ENCODE assay signal across 9 mouse cellular contexts in the genomic region with DNA sequence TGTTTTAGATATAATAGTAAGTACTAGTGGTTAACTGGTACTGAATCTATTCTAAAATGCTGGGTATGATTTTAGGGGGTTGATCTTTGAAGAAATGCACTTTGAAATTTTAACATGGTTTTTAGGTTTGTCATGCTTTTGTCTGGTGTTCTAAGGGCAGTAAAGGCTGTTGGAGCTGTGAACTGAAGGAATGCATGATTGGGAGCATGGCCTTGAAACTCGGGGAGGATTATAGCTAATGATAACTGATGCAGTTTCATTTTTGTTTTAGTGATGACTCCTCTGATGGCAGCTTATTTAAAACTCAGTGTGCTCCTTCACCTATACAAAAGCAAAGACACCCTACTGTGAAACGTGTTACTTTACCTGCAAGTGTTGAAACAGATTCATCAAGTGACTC. TPM values are rescaled to one million over a fixed set of nuclear protein-coding genes. Genes with fewer than 3 reads are reported as not detected.
DNase-seq lines count a peak whose midpoint lies in the region; ATAC-seq and TF ChIP-seq lines count a peak whose summit lies in the region.
"Had no signal": no experiment of that assay in that cellular context is flagged by ENCODE, and none has a peak within 500 bp of the region (broad histone marks: within the 10 kb centered on the region; RNA-seq: fewer than 3 reads in every experiment).

No protein-coding gene starts in this region.

- H3K4me2 ChIP-seq in heart, embryonic 15.5 days: peak overlapping the region; percentile 75
- H3K4me2 ChIP-seq in midbrain, embryonic 11.5 days: peak overlapping the region; percentile 11; the same call in 1 of the 2 replicates
- H3K4me2 ChIP-seq in midbrain, postnatal 0 days (ENCODE audit: low read depth, low read length, poor library complexity, severe bottlenecking): no peak overlapping the region
- H3K4me2 ChIP-seq in limb, embryonic 11.5 days (ENCODE audit: low read depth, severe bottlenecking): peak overlapping the region; percentile 68; the same call in 1 of the 2 replicates

- H3K4me3 ChIP-seq in heart, embryonic 15.5 days: no peak overlapping the region
- no peak overlapping the region for H3K4me3 ChIP-seq in midbrain, embryonic 11.5 days (ENCODE audit: low read depth, low read length)
- no peak overlapping the region for H3K4me3 ChIP-seq in midbrain, postnatal 0 days (ENCODE audit: low read depth, low read length)
- no peak overlapping the region for H3K4me3 ChIP-seq in limb, embryonic 11.5 days (ENCODE audit: low read depth, low read length)

- no peaks in the 10 kb centered on the region for H3K27me3 ChIP-seq in heart, embryonic 15.5 days
- no peaks in the 10 kb centered on the region for H3K27me3 ChIP-seq in midbrain, embryonic 11.5 days (ENCODE audit: control insufficient read depth, insufficient read depth, low read length)
- H3K27me3 ChIP-seq in midbrain, postnatal 0 days (ENCODE audit: insufficient read depth, low read length): no peaks in the 10 kb centered on the region
- H3K27me3 ChIP-seq in limb, embryonic 11.5 days (ENCODE audit: control insufficient read depth, insufficient read depth, low read length): no peaks in the 10 kb centered on the region

- no peak overlapping the region for H3K9ac ChIP-seq in heart, embryonic 15.5 days
- no peak overlapping the region for H3K9ac ChIP-seq in midbrain, embryonic 11.5 days (ENCODE audit: low read length)
- no peak overlapping the region for H3K9ac ChIP-seq in midbrain, postnatal 0 days (replicated peaks; ENCODE audit: low read length, poor library complexity, severe bottlenecking)
- no peak overlapping the region for H3K9ac ChIP-seq in limb, embryonic 11.5 days (ENCODE audit: low read length)

- H3K4me1 ChIP-seq in heart, embryonic 15.5 days (replicated peaks): peaks cover 32% of the 10 kb centered on the region
- H3K4me1 ChIP-seq in midbrain, embryonic 11.5 days (ENCODE audit: control insufficient read depth, insufficient read depth, low read length): peaks cover 18% of the 10 kb centered on the region
- H3K4me1 ChIP-seq in midbrain, postnatal 0 days (ENCODE audit: insufficient read depth, low read length): peaks cover 10% of the 10 kb centered on the region; the same call in 1 of the 2 replicates
- peaks cover 9% of the 10 kb centered on the region for H3K4me1 ChIP-seq in limb, embryonic 11.5 days (ENCODE audit: control insufficient read depth, insufficient read depth, low read length)

- DNase-seq in heart, adult 11 months: no peak
- DNase-seq in midbrain, embryonic 11.5 days (ENCODE audit: low spot score, missing footprints): no peak
- DNase-seq in midbrain, postnatal 0 days (ENCODE audit: low spot score): no peak
- no peak for DNase-seq in limb, embryonic 11.5 days (ENCODE audit: low spot score)
- no peak for DNase-seq in layer of hippocampus, adult 11-12 months (ENCODE audit: low spot score)
- DNase-seq in adrenal gland, postnatal 14 days: no peak
- DNase-seq in gastrocnemius, postnatal 36 days: no peak

- H3K36me3 ChIP-seq in heart, embryonic 15.5 days: peaks cover 52% of the 10 kb centered on the region
- peaks cover 14% of the 10 kb centered on the region for H3K36me3 ChIP-seq in midbrain, embryonic 11.5 days (ENCODE audit: control insufficient read depth, insufficient read depth, low read length)
- peaks cover 24% of the 10 kb centered on the region for H3K36me3 ChIP-seq in midbrain, postnatal 0 days (ENCODE audit: insufficient read depth, low read length)
- peaks cover 20% of the 10 kb centered on the region for H3K36me3 ChIP-seq in limb, embryonic 11.5 days (ENCODE audit: control insufficient read depth, insufficient read depth, low read length)

- no peak for ATAC-seq in heart, embryonic 15.5 days (replicated peaks; ENCODE audit: insufficient number of reproducible peaks, insufficient read depth, low FRiP score, low read depth)
- ATAC-seq in midbrain, embryonic 11.5 days (ENCODE audit: low FRiP score): no peak
- no peak for ATAC-seq in midbrain, postnatal 0 days (ENCODE audit: low FRiP score)
- no peak for ATAC-seq in limb, embryonic 11.5 days (ENCODE audit: insufficient number of reproducible peaks, low FRiP score, low TSS enrichment, low read depth)
- ATAC-seq: midbrain, embryonic 16.5 days had no signal

- H3K9me3 ChIP-seq in heart, embryonic 15.5 days (replicated peaks): no peaks in the 10 kb centered on the region
- no peaks in the 10 kb centered on the region for H3K9me3 ChIP-seq in midbrain, embryonic 11.5 days (ENCODE audit: control insufficient read depth, low read length)
- H3K9me3 ChIP-seq in midbrain, postnatal 0 days (ENCODE audit: low read length): no peaks in the 10 kb centered on the region
- no peaks in the 10 kb centered on the region for H3K9me3 ChIP-seq in limb, embryonic 11.5 days (ENCODE audit: control insufficient read depth, low read length)

- intact Hi-C loops in gastrocnemius, postnatal 36 days (cut with DNase I): no loop called here

- 49% methylated on average over 2 of the region's 2 CpGs for WGBS in heart, embryonic 15.5 days
- WGBS in midbrain, embryonic 11.5 days: 59% methylated on average over 2 of the region's 2 CpGs
- WGBS in midbrain, postnatal 0 days: 47% methylated on average over 2 of the region's 2 CpGs
- 66% methylated on average over 2 of the region's 2 CpGs for WGBS in limb, embryonic 11.5 days

- no peak for TF ChIP-seq CTCF in midbrain, postnatal 0 days (IDR thresholded peaks at IDR 0.05)

- no peak overlapping the region for H3K27ac ChIP-seq in heart, embryonic 15.5 days
- no peak overlapping the region for H3K27ac ChIP-seq in midbrain, embryonic 11.5 days (ENCODE audit: low read depth, low read length)
- H3K27ac ChIP-seq in midbrain, postnatal 0 days (ENCODE audit: low read depth, low read length): no peak overlapping the region
- H3K27ac ChIP-seq in limb, embryonic 11.5 days (replicated peaks; ENCODE audit: low read depth, low read length): no peak overlapping the region

RNA-seq across cellular contexts. Expression of a gene that starts 2.0 kb away (rescaled TPM):
- 6.1 and 6.2 TPM in 2 replicates for polyA plus RNA-seq in heart, embryonic 15.5 days (2015; fragmentation: Nextera tagmentation; extraction: Ambion mirVana)
- 5.3 and 5.4 TPM in 2 replicates for polyA plus RNA-seq in midbrain, embryonic 11.5 days (2014; fragmentation: Nextera tagmentation; extraction: Ambion mirVana)
- 16.4 and 16.7 TPM in 2 replicates for total RNA-seq in midbrain, postnatal 0 days (2014; rRNA removed)
- polyA plus RNA-seq in midbrain, postnatal 0 days (2015; fragmentation: Nextera tagmentation; extraction: Ambion mirVana): 11.6 and 14.8 TPM in 2 replicates
- 6.6 and 7.5 TPM in 2 replicates for polyA plus RNA-seq in limb, embryonic 11.5 days (2014; fragmentation: Nextera tagmentation; extraction: Ambion mirVana)
- total RNA-seq in adrenal gland, postnatal 14 days (2021): 127 and 156 TPM in 2 replicates
- total RNA-seq in gastrocnemius, postnatal 36 days (2021): 1 to 10 TPM; 3.3 to 4.2 TPM

RNA-seq across cellular contexts. Expression of a gene that starts 2.2 kb away (rescaled TPM):
- 40.6 and 46.6 TPM in 2 replicates for polyA plus RNA-seq in heart, embryonic 15.5 days (2015; fragmentation: Nextera tagmentation; extraction: Ambion mirVana)
- 67.9 and 68.3 TPM in 2 replicates for polyA plus RNA-seq in midbrain, embryonic 11.5 days (2014; fragmentation: Nextera tagmentation; extraction: Ambion mirVana)
- total RNA-seq in midbrain, postnatal 0 days (2014; rRNA removed): 46.0 and 50.1 TPM in 2 replicates
- 45.5 and 49.1 TPM in 2 replicates for polyA plus RNA-seq in midbrain, postnatal 0 days (2015; fragmentation: Nextera tagmentation; extraction: Ambion mirVana)
- polyA plus RNA-seq in limb, embryonic 11.5 days (2014; fragmentation: Nextera tagmentation; extraction: Ambion mirVana): 80.5 and 82.7 TPM in 2 replicates
- 115 and 120 TPM in 2 replicates for total RNA-seq in adrenal gland, postnatal 14 days (2021)
- 100 to 1,000 TPM in 1 of 2 experiments, 10 to 100 TPM in 1; 85.5 to 104 TPM for total RNA-seq in gastrocnemius, postnatal 36 days (2021)

RNA-seq across cellular contexts. Expression of a gene that starts 28.5 kb away (rescaled TPM):
- polyA plus RNA-seq in heart, embryonic 15.5 days (2015; fragmentation: Nextera tagmentation; extraction: Ambion mirVana): 18.4 and 18.8 TPM in 2 replicates
- 47.4 and 48.9 TPM in 2 replicates for polyA plus RNA-seq in midbrain, embryonic 11.5 days (2014; fragmentation: Nextera tagmentation; extraction: Ambion mirVana)
- 28.6 and 28.8 TPM in 2 replicates for total RNA-seq in midbrain, postnatal 0 days (2014; rRNA removed)
- 19.4 and 24.6 TPM in 2 replicates for polyA plus RNA-seq in midbrain, postnatal 0 days (2015; fragmentation: Nextera tagmentation; extraction: Ambion mirVana)
- polyA plus RNA-seq in limb, embryonic 11.5 days (2014; fragmentation: Nextera tagmentation; extraction: Ambion mirVana): 42.1 and 46.6 TPM in 2 replicates
- total RNA-seq in adrenal gland, postnatal 14 days (2021): 28.2 and 35.0 TPM in 2 replicates
- 10 to 100 TPM in 1 of 2 experiments, 1 to 10 TPM in 1; 6.9 to 10.2 TPM for total RNA-seq in gastrocnemius, postnatal 36 days (2021)

RNA-seq across cellular contexts. Expression of a gene that starts 49.3 kb away (rescaled TPM):
- 8.0 and 8.8 TPM in 2 replicates for polyA plus RNA-seq in heart, embryonic 15.5 days (2015; fragmentation: Nextera tagmentation; extraction: Ambion mirVana)
- polyA plus RNA-seq in midbrain, embryonic 11.5 days (2014; fragmentation: Nextera tagmentation; extraction: Ambion mirVana): 21.6 and 23.0 TPM in 2 replicates
- total RNA-seq in midbrain, postnatal 0 days (2014; rRNA removed): 17.8 and 30.6 TPM in 2 replicates
- polyA plus RNA-seq in midbrain, postnatal 0 days (2015; fragmentation: Nextera tagmentation; extraction: Ambion mirVana): 8.9 and 11.2 TPM in 2 replicates
- 24.5 and 27.4 TPM in 2 replicates for polyA plus RNA-seq in limb, embryonic 11.5 days (2014; fragmentation: Nextera tagmentation; extraction: Ambion mirVana)
- total RNA-seq in adrenal gland, postnatal 14 days (2021): 12.1 and 15.2 TPM in 2 replicates
- 1 to 10 TPM; 6.5 to 7.4 TPM for total RNA-seq in gastrocnemius, postnatal 36 days (2021)
